Mouse (Mus musculus) T-helper 1 cell (primary cell): ENCODE data around the gene Eml6.
"Not testable (repeated sequence)": the region's sequence is repeated elsewhere in the genome, so short reads cannot be mapped to it uniquely, and the experiment has no call there.

ENCODE experiments used
- in situ Hi-C: fragments of 300-600 bp; cut with MboI, MseI; formaldehyde crosslinking; loops from one replicate; pipeline ENCODE4 v1.15.1; 2025; ENCODE audit warnings: high pct_unique_total_duplicates

The Eml6 gene

DNA sequence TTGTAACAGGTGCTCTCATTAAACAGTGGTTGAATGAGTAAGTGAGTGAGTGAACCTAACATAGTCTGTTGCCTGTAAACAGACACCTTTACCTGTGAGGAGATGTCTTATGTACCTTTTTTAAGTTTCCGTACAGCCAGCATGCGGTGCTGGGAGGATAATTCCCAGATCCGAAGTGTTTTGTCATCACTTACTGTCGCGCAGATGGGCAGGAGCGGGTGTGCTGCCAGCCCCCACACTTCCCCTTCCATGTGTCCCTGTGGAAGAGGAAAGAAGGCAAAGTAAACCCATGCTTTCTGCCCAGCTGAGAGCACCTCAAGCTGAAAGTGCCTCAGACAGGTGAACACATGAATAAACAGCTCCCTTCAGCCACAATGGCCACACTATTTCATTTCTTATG lies 230.7 kb downstream of the Eml6 start:
- in situ Hi-C loops, result no loop called here

DNA sequence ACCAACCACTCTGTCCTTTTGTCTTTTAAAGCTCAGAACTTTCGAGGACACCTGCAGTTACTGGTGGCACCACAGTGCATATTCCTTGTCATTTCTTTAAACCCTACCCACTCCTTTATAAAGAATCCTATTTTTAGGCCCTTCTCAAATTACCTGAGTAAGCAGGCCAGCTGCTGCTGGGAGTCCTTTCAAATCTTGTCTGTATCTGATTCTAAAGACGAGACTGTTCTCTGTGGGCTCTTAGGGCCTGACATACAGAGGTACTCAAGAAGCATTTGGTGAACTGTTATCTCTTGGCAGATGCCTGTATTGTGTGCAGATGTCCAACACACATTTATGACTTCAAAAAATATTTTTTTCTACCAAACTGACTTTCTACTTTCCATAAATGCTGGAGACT lies 231.4 kb downstream of the Eml6 start:
- in situ Hi-C loops, result no loop called here

DNA sequence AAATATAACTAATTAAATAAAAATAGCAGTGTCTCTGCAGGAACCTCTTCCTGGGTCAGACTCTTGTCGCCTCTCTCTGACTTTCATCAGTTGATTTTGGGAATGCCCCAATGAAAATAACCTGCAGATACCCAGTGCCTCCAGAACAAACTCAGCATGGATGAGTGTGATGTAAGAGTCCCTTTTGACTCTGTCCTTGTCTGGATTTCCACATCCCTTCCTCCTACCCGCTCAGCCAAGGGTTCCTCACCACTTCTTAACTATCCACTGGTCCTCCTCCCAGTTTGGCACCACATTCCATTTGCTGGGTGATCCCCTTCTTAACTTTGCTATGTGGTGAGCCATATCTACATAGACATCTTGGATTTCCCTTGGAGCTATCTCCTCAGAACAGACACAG lies 235.0 kb downstream of the Eml6 start:
- in situ Hi-C loops, result no loop called here

DNA sequence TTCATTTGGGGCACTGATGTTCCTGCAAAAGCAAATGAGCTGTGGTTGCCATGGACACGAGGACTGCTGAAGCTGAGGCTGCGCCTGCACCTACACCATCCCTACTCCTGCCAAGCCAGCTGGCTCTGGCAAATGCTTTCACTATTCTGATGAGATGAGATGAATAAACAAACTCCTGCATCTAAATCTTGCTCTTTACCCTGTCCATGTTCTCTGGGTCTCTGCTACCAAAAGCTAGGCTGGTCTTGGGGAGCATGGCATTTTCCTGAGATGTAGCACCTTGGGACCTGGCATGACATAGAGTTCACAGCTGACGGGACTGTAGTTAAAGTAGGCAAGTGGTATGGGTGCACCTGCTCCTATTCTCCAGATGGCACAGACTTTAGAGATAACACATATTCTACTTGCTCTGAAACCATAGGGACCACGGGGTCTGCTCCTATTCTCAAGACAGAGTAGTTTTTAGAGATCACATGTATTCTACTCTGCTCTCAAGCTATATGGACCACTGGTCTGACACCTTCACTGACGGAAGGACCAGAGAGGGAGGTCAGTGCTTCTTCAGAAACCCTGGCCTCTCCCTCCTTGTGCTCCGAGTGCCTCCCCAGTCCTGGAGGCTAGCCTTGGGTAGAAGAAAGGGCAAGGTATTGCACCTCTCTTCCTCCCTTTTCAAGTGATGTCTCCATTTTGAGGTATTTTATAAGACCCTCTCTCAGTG lies 236.8 kb downstream of the Eml6 start:
- in situ Hi-C loops, result no loop called here

DNA sequence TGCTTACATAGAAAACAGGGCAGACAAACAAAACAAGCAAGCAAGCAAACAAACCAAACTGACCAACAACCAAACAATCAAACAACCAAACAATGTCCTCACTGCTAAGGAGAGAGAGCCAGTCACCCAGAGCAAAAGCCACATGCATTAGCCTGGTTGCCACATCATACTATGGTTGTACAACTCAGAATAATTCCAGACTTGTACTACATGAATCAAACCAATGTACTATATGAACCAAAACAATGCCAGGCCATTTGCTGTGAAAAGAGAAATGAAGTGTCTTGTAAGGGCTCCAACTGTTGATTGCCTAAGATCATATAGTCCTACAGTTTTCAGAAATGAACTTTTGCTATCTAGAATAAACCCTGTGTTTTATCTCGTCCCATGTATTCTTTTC lies 237.3 kb downstream of the Eml6 start:
- in situ Hi-C loops, result no loop called here

DNA sequence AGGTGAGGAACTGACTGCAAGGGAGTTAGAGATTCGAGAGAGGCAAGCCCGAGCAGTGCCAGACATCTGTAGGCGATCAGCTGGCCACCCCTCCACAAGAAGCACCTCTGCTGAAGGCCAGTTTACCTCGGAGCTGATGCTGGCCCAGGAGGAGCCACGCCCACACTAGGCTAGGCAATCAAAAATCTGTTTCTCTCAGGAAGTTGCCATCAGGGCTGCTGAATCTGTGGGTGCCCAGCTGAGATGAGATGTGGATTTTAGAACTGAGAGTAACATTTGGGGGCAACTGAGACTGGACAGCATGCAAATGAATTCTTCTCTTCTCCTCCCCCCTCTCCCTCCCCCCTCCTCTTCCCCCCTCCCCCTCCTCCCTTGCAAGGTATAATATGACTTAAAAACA lies 238.4 kb downstream of the Eml6 start:
- in situ Hi-C loops, result no loop called here

DNA sequence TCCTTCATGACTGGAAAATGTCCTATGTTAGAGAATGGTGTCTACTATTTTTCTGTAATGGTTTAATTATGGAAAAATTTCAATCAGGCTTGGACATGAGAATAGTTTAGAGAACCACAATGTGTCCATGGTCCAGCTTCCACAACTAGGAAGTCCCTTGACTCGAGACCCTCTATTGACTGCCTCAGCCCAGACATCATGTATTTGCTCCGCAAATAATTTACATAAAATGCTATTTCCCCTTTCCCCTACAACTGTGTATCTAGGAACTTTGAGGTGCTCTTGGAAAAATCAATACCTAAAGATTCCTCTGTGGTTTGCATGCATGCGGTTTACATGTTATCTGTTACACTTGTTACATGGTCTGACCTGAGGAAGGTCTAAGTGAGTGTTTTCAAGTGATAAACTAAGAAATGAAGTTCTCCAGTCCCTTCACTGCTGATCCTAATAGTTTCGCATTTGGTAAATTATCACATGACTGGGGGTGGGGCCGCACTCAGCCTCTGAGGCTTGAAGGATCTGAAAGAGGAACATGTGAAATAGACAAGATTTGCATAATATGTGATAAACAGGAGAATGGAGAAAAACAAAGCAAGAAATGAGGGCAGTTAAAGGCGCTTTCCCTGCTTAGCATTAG lies 239.1 kb downstream of the Eml6 start:
- in situ Hi-C loops, result no loop called here

DNA sequence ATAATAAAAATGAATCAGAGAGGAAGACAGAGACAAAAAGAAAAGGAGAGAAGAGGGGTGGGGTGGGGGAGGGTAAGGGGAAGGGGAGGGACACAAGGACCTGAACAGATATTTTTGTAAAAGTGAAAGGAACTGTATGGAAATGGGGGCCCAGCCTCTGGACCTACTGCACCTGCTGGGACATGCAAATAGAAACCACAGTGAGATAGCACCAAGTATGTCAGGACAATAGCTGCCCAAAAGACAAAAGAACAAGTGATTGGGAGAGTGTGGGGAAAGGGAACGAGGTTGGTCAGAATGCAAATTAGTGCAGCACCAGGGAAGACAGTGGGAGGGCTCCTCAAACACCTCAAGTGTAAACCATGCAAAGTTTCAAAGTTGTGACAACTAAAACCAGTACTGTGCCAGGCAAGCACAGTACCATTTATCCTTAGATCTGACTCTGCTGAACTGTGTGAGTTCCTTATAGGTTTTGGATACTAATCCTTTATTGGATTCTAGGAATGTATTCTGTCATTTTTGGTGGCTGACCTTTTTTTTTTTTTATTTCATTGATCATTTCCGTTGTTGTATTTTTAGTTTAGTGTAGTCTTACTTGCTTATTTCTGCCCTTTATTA lies 246.3 kb downstream of the Eml6 start:
- in situ Hi-C loops, result no loop called here

DNA sequence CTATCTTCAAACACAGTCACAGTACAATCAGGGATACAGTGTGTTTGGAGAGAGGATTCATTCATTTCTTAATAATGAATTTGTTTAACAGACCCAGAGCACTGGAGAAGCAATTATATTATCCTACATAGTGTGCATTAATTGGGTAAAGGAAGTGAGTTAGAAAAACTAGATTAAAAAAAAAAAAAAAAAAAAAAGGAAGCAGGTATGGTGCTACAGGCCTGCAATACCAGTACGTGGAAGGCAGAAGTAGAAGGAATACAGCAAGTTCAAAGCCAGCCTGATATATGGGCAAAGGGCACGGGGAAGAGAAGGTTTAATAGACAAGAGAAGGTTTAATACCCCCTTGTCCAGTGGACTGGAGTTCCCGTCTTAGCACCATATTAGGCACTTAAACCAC lies 246.9 kb downstream of the Eml6 start:
- in situ Hi-C loops, result no loop called here

DNA sequence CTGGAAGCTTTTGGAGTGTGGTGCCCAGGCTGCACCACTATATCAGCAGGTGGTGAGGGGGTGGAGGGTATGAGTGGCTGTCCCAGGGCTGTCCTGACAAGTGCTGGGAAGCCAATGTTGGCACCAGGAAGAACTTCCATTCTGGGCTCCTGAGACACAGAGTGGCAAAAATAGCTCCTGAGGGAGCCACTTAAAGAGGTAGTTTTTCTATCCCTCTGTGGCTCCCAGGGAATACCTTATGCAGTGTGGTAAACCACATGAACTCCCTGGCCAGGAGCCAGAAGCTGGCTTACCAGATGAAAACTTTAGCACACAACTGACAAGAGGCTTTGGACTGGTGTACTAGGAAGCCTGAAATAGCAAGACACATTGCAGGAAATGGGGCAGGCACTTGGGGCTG lies 247.9 kb downstream of the Eml6 start:
- in situ Hi-C loops, result no loop called here

DNA sequence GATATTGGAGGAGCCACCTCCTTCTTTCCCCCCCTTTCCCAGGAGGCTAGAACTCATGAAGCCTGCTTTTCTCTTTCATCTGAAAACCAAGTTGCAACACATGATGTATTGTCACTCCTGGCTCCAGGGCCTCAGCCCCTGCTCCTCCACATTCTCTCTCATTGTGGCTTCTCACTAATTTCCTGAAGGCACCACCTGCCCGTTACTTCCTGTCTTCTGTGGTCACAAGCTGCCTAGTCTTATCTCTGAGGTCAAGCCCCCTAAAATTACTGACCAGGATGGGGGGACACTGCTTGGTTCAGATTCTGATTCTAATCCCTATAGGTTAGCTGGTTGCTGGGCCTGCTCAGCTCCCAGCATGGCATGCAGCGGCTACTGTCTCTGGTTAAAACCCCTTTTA lies 251.1 kb downstream of the Eml6 start:
- in situ Hi-C loops, result no loop called here

DNA sequence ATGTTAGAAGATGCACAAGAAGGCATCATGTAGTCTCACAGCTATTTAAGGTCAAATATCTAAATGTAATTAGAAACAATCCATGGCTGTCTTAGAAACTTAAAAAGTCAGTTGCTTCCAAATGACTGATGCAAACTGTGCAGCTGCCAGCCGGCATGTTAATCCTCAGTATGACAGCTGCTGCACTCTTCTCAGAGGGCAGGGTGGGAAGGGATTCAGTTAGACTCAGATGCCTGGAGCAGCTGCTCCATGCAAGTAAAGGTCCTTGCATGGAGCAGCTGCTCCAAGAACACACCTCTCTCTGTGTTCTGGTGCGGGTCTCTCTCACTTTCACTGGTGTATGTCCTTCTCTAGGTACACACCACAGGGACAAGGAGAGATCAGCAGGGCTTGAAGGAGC lies 251.5 kb downstream of the Eml6 start:
- in situ Hi-C loops, result no loop called here

DNA sequence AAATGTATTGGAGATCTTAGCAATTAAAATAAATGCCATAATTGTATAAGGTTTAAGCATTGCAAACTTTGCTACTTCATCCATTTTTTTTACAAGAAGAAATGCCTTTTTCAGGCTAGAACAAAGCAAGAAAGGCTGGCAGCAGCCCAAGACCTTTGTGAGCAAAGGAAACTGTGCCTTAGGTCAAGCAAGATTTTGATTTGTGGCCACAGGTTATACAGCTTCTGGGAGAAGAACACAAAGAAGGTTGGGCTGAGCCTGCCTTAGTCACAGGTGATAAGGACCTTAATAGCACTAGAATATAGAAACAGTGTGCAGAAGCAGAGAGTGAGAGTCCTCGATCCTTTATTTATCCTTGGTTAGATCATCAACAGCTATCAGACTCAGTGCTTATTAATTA lies 253.6 kb downstream of the Eml6 start:
- in situ Hi-C loops, result no loop called here

DNA sequence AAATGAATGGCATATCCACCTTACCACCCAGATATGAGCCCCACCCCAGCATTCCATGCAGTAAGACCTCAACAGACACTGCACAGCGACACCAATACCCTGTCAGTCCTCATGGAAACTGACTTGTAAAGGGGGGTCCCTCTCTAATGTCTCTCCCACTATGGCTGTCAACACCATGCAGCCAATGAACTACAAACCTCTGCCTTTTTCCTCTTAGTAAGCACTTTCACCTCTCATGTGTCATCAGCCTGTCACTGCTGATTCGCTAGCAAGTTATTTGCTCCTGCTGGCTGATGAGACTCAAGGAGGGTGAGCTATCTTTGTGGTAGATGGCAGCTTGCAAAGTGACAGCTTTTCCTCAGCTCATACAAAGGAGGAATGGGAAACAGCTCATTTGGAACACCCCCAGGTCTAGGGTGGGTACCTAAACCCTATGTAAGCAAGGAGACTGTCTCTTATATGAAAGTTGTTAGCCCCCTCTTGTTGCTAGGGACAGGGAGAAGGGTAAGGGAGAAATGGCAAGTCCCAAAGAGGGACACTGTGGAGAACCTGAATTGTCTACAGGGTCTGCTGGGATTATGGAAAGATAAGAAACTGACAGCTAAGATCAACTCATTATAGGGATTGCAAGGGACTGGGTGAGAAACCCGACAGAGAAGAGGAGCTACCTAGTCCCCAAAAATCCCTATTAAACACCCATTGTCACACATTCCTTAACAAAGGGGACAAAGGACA lies 255.0 kb downstream of the Eml6 start:
- in situ Hi-C loops, result no loop called here

DNA sequence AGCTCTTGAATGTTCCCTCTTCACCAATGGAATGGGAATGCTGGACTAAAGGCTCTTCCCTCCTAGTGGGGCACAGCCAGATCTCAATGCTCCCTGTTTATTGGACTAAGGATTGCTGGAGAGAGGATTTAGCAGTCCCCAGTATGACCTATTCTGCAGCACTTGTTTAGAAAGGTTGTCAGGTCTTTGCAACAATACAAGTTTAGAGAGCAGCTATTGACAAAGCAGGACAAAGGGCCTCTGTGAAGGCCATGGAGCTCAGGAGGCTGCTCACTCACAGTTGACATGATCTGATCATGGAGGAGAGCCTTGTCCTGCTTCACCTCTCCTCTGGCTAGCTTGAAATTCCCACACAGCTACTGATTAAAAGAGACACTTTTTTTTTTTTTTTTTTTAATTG lies 257.3 kb downstream of the Eml6 start:
- in situ Hi-C loops, result no loop called here

DNA sequence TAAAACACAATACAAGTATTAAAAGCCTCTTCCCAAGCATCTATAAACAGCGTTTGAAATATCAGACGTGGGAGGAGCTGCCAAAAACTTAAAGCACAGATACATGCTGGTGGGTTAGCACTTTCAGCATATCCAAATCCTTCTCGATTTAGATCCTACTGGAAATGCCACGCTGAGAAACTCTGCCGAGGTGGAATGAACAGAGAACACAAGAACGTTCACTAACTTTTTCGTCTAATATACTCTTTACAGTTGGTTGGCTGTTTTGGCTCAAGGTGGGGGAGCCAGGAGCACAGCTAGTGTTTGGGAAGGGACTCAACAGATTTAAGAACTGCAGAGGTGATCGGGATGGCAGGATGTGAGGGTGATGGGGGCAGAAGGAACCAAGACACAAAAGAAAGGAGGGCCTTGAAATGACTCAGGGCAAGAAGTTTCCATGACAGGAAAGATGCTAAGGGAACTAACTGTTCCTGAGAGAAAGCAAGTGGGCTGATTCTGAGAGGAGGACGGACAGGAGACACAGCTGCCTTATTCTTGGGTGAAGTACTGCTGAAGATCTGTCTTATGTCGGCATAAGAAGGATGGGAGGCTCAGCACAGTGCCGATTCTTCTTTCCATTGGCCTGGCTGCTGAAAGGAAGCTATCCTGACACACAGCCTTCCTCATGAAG lies 259.4 kb downstream of the Eml6 start:
- in situ Hi-C loops, result no loop called here

DNA sequence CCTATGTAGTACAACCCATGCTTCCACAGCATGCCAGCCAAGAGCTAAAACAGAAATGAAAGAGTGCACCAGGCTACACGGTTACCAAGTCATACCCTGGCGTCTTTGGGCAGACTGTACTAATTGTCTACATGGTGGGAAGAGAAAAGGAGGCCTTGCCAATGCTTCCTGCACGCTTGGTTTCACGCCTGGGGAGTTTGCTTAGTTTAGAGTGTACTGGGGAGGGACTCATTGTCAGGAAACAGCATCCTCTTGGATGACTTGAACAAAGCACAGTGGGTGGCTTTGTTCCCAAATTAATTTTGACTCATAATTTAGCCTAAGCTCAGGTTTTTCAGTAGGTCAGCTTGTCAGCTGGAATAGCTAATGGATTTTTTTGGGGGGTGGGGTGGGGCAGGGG lies 260.8 kb downstream of the Eml6 start:
- in situ Hi-C loops, result no loop called here

DNA sequence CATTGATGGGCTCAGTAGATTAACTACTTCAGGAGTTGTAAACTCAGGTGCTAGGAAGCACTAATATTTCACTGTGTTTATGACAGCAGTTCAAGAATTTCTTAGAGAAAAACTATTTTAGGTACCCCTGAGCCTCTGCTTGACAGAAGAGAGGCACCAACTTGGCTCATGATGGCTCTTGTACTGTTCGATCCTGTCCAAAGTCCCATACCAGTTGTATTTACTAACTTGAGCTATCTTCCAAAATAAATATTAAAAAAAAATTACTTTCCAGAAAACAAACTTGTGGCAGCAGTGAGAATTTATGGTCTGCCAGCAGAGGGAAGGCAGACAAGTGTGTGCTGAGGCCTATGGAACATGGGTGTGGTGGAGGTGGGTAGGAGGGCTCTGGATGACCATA lies 263.1 kb downstream of the Eml6 start:
- in situ Hi-C loops, result no loop called here

DNA sequence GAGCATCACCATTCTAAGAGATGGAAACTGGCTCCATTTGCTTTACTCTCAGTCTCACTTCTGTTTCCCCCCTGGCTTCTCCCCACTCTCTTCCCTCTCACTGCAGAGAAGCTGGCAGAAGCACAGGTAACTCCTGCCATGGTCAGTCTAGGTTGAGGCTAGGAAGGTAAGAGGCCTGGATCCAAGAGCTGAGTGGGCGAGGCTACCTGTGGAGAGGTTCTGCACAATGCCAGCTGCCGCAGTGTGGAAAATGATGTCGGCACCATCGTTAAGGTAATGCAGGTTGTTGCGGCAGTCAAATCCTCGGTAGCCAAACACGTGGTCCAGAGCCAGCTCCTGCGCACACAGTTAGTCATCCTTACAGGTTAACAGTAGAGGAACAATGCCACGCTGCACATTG lies 264.4 kb downstream of the Eml6 start:
- in situ Hi-C loops, result no loop called here

DNA sequence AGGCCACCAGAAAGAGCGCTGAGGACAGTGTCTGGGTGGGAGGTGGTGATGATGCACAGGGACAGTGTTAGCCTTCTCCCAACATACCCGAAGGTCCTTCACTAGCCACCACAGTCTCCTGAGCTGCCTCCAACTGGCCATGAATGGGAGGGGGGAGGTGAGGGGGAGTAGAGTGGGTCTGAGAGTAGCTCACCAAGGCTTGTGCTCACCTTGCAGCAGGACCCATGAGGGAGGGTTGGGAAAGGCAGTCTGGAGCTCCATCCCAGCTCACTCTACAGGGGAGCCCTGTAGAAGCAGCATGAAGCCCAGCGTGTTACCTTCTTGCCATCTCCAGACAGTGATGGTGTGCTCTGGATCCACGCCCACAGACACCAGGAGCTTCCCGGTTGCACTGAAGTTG lies 267.2 kb downstream of the Eml6 start:
- in situ Hi-C loops, result no loop called here

DNA sequence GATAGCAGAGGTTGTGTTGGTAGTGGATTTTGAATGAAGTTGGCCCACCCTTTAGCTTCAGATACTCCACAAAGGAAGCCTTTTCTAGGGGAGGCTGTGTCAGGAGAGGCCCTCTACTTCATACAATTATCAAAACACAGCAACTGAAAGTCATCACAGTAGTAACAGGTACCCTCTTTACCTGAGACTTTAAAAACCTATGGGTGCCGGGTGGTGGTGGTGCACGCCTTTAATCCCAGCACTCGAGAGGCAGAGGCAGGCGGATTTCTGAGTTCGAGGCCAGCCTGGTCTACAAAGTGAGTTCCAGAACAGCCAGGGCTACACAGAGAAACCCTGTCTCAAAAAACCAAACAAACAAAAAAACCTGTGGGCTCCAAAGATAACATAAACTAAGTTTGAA lies 269.8 kb downstream of the Eml6 start:
- in situ Hi-C loops, result not testable (repeated sequence)
